Mouse (Mus musculus) forebrain, embryonic 10.5 days (tissue): ENCODE measurements around the gene Kncn. TPM values are rescaled to one million over a fixed set of nuclear protein-coding genes. Genes with fewer than 3 reads are reported as not detected.

Experiments used
- DNase-seq: peaks from one replicate; pipeline ENCODE4 v3.0.0-alpha.2; 2017; ENCODE audit warnings: low spot score; ENCODE audit errors: extremely low spot score
- H3K27ac ChIP-seq: fragments of 300-500 bp; sonication (generic); 2 replicates; pipeline ENCODE4 v1.5.1; 2016; ENCODE audit warnings: mild to moderate bottlenecking
- H3K27me3 ChIP-seq: fragments of 300-500 bp; sonication (generic); 2 replicates; pipeline ENCODE4 v1.6.1; 2016; ENCODE audit warnings: mild to moderate bottlenecking; ENCODE audit not compliant: poor library complexity, severe bottlenecking
- H3K36me3 ChIP-seq: fragments of 300-500 bp; sonication (generic); replicated peaks from 2 replicates; pipeline ENCODE4 v1.6.1; 2016; ENCODE audit warnings: mild to moderate bottlenecking, moderate library complexity
- H3K4me1 ChIP-seq: fragments of 300-500 bp; sonication (generic); 2 replicates; pipeline ENCODE4 v1.6.1; 2016
- H3K4me3 ChIP-seq: fragments of 300-500 bp; sonication (generic); 2 replicates; pipeline ENCODE4 v1.5.1; 2016; ENCODE audit warnings: mild to moderate bottlenecking, moderate library complexity
- H3K9me3 ChIP-seq: fragments of 300-500 bp; sonication (generic); 2 replicates; pipeline ENCODE4 v1.6.1; 2016; ENCODE audit warnings: mild to moderate bottlenecking, moderate library complexity
- WGBS: fragments of 180-500 bp; shearing (Covaris S2); methylation state at CpG from one replicate; pipeline ENCODE4 v1.1.7; 2016; 5-methylcytosine and 5-hydroxymethylcytosine counted together
- polyA plus RNA-seq: library from polyadenylated mRNA; unstranded; fragments of >200 nt; fragmentation: Nextera tagmentation; extraction: Ambion mirVana; gene quantifications from 2 replicates; pipeline ENCODE4 v1.2.1, GENCODE M21; 2016

Gene Kncn
- polyA plus RNA-seq, 1 experiment from 2014 or later, result not detected

DNA sequence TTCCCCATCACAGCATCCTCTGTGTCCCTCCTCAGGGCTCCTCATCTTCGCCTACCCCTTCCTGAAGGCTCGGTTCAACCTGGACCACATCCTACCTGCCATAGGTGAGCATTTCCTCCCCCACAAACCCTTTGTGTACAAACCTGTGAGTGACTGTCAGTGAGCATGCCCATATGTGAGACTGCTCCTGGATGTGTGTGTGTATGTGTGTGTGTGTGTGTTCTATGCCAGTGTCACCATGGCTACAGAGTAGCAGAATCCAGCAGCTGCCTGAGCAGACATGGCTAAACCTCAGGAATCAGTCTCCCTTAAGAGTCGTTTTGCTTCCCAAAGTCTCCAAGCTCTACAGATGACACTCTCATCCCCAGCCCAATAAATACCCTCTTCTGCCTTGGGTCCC lies 1.6 kb downstream of the Kncn start:
- H3K27ac ChIP-seq, result no peak overlapping the region

GRCm38 (mm10) chr4:115886875-115887274 lies 2.7 kb downstream of the Kncn start:
- no peak for DNase-seq
- Histone ChIP-seq H3K27me3 (peaks cover 74% of the 10 kb centered on the region), H3K27ac (no peak overlapping the region), H3K36me3 (no peaks in the 10 kb centered on the region), H3K4me3 (no peak overlapping the region), H3K9me3 (no peaks in the 10 kb centered on the region), H3K4me1 (peaks cover 22% of the 10 kb centered on the region)
- 67% methylated on average over 1 of the region's 1 CpGs for WGBS

More for the DNA sequence above, 1.6 kb downstream of the Kncn start:
- no peak overlapping the region for H3K4me3 ChIP-seq
- H3K27me3 ChIP-seq, result peaks cover 63% of the 10 kb centered on the region
- no peaks in the 10 kb centered on the region for H3K36me3 ChIP-seq
- no peak for DNase-seq
- WGBS, result 85% methylated on average over 3 of the region's 3 CpGs
- no peaks in the 10 kb centered on the region for H3K9me3 ChIP-seq
- peaks cover 29% of the 10 kb centered on the region for H3K4me1 ChIP-seq

- Histone ChIP-seq H3K4me3 (peak overlapping the region; percentile 50), H3K9me3 (no peaks in the 10 kb centered on the region), H3K36me3 (no peaks in the 10 kb centered on the region), H3K4me1 (peaks cover 15% of the 10 kb centered on the region), H3K27ac (peak overlapping the region; percentile 54; the same call in 1 of the 2 replicates), H3K27me3 (peaks cover 83% of the 10 kb centered on the region)
- no peak for DNase-seq
- WGBS, result 11% methylated on average over 6 of the region's 6 CpGs
Measured at GRCm38 (mm10) chr4:115890066-115890465, 5.9 kb downstream of the Kncn start.

DNA sequence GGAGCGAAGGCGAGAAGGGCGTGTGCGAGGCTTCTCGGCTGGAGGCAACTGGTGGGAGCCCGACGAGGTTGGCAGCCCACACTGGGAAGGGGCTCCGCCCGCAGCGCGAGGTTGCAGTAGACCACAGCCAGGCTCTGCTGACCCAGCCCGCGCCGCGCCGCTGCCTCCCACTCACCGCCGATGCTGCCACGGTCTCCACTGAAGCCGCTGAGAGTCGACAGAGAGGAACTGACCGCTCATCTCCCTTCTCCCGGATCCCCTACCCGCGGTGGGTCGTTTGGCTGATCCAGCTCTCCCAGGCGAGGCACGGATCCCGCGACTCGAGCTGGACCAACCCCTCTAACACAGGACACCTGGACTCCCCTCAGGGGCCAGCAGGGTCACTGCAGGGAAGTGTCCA lies 6.4 kb downstream of the Kncn start, which contains the start of gene 6430628N08Rik:
6430628N08Rik (plus strand) TSS at position 113 of the 400 bp plus-strand sequence.
- Histone ChIP-seq H3K36me3 (no peaks in the 10 kb centered on the region), H3K9me3 (no peaks in the 10 kb centered on the region), H3K4me3 (peak within 1 kb of the TSS; percentile 50), H3K4me1 (peaks cover 15% of the 10 kb centered on the region), H3K27ac (peak within 1 kb of the TSS; percentile 54; the same call in 1 of the 2 replicates), H3K27me3 (peaks cover 82% of the 10 kb centered on the region)
- peak; percentile 38 for DNase-seq
- WGBS, result under 1% methylated on average over 31 of the region's 31 CpGs

GRCm38 (mm10) chr4:115894281-115894680 lies 10.1 kb downstream of the Kncn start:
- WGBS, result 19% methylated on average over 3 of the region's 3 CpGs
- H3K36me3 ChIP-seq, result no peaks in the 10 kb centered on the region
- DNase-seq, result no peak
- peaks cover 95% of the 10 kb centered on the region for H3K27me3 ChIP-seq
- no peak overlapping the region for H3K4me3 ChIP-seq
- no peak overlapping the region for H3K27ac ChIP-seq
- peaks cover 28% of the 10 kb centered on the region for H3K4me1 ChIP-seq
- no peaks in the 10 kb centered on the region for H3K9me3 ChIP-seq

GRCm38 (mm10) chr4:115897901-115898631 lies 13.9 kb downstream of the Kncn start:
- Histone ChIP-seq H3K27ac (peak overlapping the region; percentile 78), H3K36me3 (no peaks in the 10 kb centered on the region), H3K4me1 (peaks cover 13% of the 10 kb centered on the region), H3K4me3 (peak overlapping the region; percentile 58), H3K27me3 (peaks cover 95% of the 10 kb centered on the region), H3K9me3 (no peaks in the 10 kb centered on the region)
- WGBS, result under 1% methylated on average over 55 of the region's 56 CpGs
- DNase-seq, result peak; percentile 61

DNA sequence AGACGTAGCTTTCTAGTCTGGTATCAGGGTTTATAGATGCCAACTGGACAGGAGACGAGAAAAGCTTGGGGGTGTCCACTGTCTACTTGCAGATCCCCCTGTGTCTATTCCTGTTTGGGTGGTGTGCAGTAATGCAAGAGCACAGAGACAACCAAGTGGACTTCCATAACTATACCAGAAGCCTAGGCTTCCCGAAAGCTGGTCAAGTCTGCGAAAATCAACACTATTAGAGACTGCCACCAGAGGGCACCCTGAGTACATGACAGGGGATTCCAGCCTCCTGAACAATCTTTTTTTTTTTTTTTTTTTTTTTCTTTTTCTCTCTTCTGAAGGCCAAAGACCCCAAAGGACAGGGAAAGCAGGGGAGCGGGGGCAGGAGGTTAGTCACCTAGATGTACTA lies 18.6 kb downstream of the Kncn start:
- H3K27me3 ChIP-seq, result peaks cover 100% of the 10 kb centered on the region
- H3K36me3 ChIP-seq, result no peaks in the 10 kb centered on the region

DNA sequence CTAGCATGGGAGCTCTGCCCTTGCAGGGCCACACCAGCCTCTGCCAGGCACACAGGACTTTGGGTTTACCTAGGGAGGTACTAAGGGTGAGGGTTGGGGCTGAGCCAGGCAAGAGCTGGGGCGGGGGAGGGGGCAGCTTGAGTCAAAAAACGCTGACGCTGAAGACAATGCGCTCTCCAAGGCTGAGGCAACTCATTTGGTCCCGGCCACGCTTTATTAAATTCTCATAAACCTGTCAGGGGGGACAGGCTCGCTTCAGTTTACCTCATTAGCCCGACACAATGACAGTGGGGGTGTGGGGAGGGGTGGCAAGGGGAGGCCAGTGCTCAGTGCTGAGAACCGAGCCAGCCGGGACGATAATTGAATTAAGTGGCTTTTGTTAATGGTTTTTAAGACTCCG lies 20.2 kb downstream of the Kncn start:
- Histone ChIP-seq H3K27ac (no peak overlapping the region), H3K27me3 (peaks cover 100% of the 10 kb centered on the region), H3K9me3 (no peaks in the 10 kb centered on the region), H3K4me1 (peaks cover 54% of the 10 kb centered on the region), H3K36me3 (no peaks in the 10 kb centered on the region), H3K4me3 (no peak overlapping the region; the same call in 1 of the 2 replicates)
- 3% methylated on average over 12 of the region's 12 CpGs for WGBS
- peak; percentile 47 for DNase-seq

More for the DNA sequence above, 18.6 kb downstream of the Kncn start:
- Histone ChIP-seq H3K4me1 (peaks cover 49% of the 10 kb centered on the region), H3K9me3 (no peaks in the 10 kb centered on the region), H3K27ac (no peak overlapping the region), H3K4me3 (no peak overlapping the region)
- WGBS, result 20% methylated on average over 5 of the region's 5 CpGs
- DNase-seq, result peak; percentile 74

DNA sequence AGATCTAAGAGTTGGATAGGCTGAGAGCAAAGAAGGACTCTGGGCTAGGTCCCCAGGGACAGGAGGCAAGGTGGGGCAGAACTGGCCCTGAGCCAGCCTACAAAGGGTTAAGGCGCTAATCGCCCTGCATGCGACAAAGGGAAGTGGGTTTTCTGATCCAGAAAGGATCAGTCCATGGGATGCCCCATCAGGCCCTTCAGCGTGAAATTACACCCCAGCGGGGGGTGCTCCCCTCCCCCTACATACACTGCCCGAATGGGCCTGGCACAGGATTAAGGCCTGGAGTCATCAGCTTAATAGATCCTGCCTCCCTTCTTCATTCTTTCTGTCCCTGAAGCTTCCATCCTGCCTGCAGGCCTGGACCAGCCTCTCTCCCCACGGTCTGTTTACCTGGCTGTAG lies 21.5 kb downstream of the Kncn start:
- H3K27ac ChIP-seq, result no peak overlapping the region
- DNase-seq, result peak; percentile 45
- H3K36me3 ChIP-seq, result no peaks in the 10 kb centered on the region
- H3K9me3 ChIP-seq, result no peaks in the 10 kb centered on the region
- 2% methylated on average over 7 of the region's 7 CpGs for WGBS
- H3K4me3 ChIP-seq, result no peak overlapping the region
- H3K4me1 ChIP-seq, result peaks cover 54% of the 10 kb centered on the region
- H3K27me3 ChIP-seq, result peaks cover 98% of the 10 kb centered on the region

DNA sequence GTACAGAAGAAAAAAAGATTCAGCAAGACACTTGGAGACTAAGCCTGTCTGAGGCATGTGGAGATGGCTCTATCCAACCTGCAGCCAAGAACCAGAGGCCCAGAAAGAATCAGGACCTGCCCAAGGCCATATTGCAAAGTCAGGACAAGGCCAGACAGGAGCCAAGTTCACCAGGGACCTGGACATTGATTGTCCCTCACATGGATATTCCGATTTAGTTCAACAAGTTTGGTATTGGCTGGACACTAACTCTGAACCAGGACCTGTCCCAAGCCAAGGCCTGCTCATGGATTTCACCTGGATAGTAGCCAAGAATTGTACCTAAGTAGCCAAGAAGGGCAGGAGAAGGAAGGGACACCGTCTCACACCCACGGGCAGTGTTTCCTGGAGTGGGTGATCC lies 22.6 kb downstream of the Kncn start:
- Histone ChIP-seq H3K4me1 (peaks cover 64% of the 10 kb centered on the region), H3K36me3 (no peaks in the 10 kb centered on the region), H3K27me3 (peaks cover 98% of the 10 kb centered on the region), H3K9me3 (no peaks in the 10 kb centered on the region), H3K4me3 (no peak overlapping the region), H3K27ac (no peak overlapping the region)
- DNase-seq, result no peak
- 91% methylated on average over 3 of the region's 3 CpGs for WGBS

- no peak overlapping the region for H3K4me3 ChIP-seq
- DNase-seq, result no peak
- H3K9me3 ChIP-seq, result no peaks in the 10 kb centered on the region
- peaks cover 70% of the 10 kb centered on the region for H3K4me1 ChIP-seq
- H3K27me3 ChIP-seq, result peaks cover 98% of the 10 kb centered on the region
- 71% methylated on average over 1 of the region's 1 CpGs for WGBS
- H3K27ac ChIP-seq, result no peak overlapping the region
- H3K36me3 ChIP-seq, result no peaks in the 10 kb centered on the region
Measured at GRCm38 (mm10) chr4:115907994-115908393, 23.8 kb downstream of the Kncn start.

DNA sequence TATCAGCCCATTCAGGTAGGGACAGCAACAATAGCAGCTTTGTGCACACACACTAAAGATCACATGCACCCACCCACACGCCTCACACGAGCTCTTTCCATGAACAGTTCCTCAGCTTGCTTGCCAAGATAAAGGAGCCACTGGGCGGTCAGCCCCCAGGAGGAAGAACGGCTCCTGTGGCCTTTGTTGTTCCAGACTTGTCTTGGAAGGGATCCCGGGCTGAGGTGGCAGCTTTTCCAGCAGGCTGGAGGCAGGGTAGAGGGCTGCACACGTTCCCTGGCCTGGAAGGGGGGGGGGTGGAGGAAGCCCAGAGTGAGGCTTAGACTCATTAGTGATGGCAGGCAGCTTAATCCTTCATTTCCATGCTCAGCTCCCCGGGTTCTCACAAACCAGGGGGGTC lies 24.4 kb downstream of the Kncn start:
- 6% methylated on average over 7 of the region's 7 CpGs for WGBS
- peaks cover 98% of the 10 kb centered on the region for H3K27me3 ChIP-seq

DNA sequence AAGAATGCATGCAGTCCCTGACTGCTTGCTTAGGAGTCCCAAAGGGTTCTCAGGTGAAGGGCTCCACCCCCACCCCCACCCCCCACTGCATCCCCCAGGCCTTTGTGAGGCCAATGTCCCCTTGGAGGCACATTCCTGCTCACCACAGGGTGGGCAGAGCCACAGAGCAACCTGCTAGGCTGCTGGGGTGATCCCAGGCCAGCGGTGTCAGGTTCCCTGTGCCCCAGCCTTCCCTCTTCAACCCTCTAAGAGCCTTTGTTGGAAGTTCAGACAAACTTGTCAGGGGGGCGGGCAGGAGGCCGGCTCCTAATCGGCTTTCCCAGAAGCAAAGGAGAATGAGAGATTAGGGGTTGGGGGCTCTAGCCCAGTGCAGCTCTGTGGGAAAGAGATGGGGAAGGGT lies 27.4 kb downstream of the Kncn start:
- Histone ChIP-seq H3K27ac (peak overlapping the region; percentile 62), H3K27me3 (peaks cover 97% of the 10 kb centered on the region), H3K36me3 (no peaks in the 10 kb centered on the region), H3K4me1 (peaks cover 41% of the 10 kb centered on the region), H3K9me3 (no peaks in the 10 kb centered on the region), H3K4me3 (peak overlapping the region; percentile 8; the same call in 1 of the 2 replicates)
- DNase-seq, result peak; percentile 54
- WGBS, result under 1% methylated on average over 4 of the region's 4 CpGs

More for the DNA sequence above, 24.4 kb downstream of the Kncn start:
- Histone ChIP-seq H3K4me1 (peaks cover 68% of the 10 kb centered on the region), H3K27ac (no peak overlapping the region), H3K4me3 (no peak overlapping the region), H3K9me3 (no peaks in the 10 kb centered on the region), H3K36me3 (no peaks in the 10 kb centered on the region)
- DNase-seq, result no peak
